Mouse (Mus musculus): ENCODE measurements at regions not wholly inside any gene's neighbourhood (a gene's known extent, or its start where the extent isn't known, plus 50 kb on each side); places are given as distances from the start of the nearest gene placed in this dataset.

DNA sequence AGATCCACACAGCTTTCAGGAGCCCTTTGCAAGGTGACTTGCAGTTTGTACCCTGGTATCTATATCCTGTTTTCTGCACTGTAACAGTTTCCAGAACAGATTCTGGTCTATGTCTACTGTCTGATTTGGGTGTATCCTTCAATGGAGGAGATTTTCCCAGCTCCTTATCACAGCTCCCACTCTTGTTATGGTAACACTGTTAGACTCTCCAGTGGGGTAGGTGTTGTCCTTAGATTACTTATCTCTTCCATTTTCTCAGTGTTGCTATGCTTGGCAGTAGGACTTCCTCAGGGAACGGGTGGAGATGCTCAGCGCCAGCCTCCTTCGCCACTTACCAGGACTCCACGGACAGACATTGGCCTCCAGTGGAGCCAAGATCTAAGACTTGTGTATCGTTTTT is 160.1 kb upstream of the Cdh11 start:
- TF ChIP-seq CTCF (IDR thresholded peaks at IDR 0.05; ENCODE audit: control insufficient read depth, insufficient read depth, insufficient read length) = no peak
- TF ChIP-seq MAX (IDR thresholded peaks at IDR 0.05) = no peak
- no peak for TF ChIP-seq MYOD1 (IDR thresholded peaks at IDR 0.05; ENCODE audit: control insufficient read depth, insufficient read length, low read depth)
- no peak for TF ChIP-seq MYOG (IDR thresholded peaks at IDR 0.05; ENCODE audit: control insufficient read depth, extremely low read depth, insufficient read length)
- no peak for TF ChIP-seq USF1 (IDR thresholded peaks at IDR 0.05; ENCODE audit: low read depth)
- no peak for TF ChIP-seq FOSL1 (IDR thresholded peaks at IDR 0.05; ENCODE audit: insufficient read depth, low read length, poor library complexity, severe bottlenecking)
- TF ChIP-seq CEBPB (IDR thresholded peaks at IDR 0.05; ENCODE audit: low read depth) = no peak

Measured in C2C12 (cell line).